Mouse (Mus musculus): ENCODE data around the gene Ip6k1.

Ip6k1 gene

DNA sequence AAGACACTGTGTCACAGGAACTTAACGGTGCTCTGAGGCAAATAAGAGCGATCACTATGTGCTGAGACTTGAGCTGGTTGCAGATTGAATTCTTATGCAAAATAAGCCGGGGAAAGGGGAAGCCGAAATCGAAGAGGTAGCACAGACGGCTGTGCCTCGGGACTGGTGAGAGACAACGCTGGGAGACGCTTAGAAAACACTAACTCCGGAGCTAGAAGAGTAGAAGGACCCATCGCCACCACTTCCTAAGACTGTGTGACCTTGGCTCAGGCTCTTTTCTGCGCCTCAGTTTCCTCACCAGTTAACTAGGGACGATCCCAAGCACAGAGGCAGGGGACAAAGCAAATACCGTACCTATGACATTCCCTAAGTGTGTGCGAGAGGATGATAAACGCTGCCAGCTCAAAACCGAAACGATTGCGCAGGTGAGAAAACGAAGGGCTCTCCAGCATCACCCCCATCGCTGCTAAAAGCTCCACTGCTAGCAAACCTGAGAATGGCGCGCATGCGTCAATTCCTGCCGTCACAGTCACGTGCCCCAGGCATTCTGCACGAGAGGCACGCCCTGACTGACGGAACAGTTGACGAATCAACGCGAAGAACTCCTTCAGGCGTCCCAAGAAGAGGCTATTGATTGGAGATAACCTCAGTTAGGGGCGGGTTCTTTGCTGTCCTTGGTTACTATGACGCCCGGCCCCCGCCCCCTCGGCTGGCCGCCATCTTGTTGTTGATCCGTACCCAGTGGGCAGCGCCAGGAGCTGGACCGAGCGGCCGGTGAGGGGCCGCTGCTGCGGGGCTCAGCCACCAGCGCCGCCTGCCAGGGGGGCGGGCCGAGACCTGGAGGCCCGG lies at the start of gene Ip6k1:
Gene Ip6k1, plus strand, starts transcription at position 580 of the 849 bp plus-strand sequence.
- DNase-seq (ENCODE audit: low spot score in 2 of 2) = peak; percentile 100

DNA sequence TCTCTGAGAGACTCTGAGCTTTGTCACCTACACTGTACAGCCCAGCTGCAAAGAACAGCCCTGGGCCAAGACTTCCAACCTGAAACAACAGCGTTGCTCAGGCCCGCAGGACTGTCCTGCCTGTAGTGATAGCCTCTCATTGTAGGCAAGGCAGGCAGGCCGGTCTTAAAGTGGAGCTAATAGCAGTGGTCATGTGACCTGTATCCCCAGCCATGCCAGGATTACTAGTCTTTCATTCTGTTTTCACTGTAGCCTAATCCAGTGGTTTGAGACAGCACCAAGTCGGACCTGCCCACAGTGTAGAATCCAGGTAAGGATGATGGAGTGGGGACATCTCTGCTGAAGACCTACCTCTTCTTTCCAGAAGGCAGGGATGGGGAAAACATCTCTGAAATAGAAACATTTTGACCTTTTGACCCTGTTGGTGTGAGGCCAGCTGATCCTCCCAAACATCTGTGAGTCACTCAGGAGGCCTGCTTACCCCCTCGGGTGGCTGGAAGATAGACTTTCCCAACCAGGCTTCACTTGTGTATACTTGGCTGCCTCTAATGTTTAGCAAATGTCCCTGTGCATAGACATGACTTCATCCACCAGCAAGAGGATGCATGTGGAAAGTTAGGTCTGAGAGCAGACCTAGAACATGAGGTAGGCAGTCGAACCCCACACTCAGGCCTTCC lies 46.5 kb upstream of the Ip6k1 start:
- no peak for DNase-seq (ENCODE audit: low spot score in 2 of 2)

DNA sequence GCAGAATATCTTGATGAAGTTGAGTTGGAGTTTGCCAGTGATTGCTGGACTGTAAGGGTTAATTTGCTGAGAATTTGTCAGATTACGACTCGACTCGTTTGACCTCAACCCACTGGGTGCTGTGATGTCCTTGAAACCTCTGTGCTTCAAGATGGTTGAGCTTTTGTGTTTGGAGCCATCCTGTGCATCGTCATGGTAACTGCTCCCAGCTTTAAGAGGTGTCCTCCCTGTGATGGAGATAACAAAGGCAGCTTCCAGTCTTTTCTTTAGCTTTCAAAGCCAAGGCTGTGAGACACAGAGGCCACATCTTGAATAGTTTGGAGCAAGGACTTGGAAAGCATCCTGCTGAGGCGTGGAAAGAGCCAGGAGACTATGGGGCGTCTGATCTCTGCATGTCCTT lies 45.2 kb upstream of the Ip6k1 start:
- DNase-seq (ENCODE audit: low spot score in 2 of 2) = no peak

DNA sequence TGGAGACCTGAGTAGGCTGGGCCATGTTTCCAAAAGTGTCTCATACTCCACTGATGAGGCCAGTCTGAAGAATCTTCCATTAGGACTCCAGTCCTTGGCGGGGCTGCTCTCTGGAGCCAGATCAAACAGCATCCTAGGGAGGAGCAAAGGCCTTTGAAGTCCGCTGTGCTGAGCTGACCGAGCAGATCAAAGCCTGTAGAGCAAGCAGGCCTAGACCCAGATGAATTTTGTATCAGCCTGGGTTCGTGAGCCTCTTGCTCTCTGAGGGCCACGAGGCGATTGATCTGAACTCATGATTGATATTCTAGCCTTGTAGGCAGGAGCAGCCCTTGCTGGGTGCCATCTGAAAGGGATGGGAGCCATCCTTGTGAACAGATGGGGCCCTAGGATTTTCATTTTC lies 42.4 kb upstream of the Ip6k1 start:
- no peak for DNase-seq (ENCODE audit: low spot score in 2 of 2)

DNA sequence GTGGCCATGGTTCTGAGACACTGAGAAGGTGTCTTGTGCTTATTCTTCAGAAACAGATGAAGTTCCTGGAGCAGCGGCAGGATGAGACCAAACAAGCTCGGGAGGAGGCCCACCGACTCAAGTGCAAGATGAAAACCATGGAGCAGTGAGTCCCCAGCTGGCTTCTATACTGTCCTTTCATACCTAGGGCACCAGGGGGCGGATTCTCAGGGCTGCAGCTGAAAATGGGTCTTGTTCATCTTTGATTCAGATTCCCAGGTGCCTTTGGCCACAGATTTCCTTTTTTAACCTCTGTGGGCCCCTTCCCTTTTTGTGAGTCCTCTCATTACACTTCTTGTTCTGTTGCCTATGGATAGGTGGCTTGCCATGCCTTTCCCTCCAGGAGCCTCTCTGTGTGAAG lies 41.4 kb upstream of the Ip6k1 start:
- no peak for DNase-seq (ENCODE audit: low spot score in 2 of 2)

DNA sequence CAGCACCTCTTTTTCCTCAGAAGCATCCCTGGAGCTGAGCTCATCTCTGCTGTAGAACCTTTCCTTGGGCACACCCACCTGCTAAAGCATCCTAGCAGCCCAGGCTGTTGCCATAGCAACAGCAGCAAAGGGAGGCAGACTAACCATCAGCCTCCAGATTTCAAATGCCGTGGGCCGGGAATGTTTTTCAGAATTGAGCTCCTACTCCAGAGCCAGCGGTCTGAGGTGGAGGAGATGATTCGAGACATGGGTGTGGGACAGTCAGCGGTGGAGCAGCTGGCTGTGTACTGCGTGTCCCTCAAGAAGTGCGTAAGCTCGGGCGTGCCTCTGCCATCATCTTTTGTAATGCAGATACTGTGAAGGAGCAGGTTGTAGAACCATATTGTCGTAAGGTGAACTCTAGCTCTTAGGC lies 40.9 kb upstream of the Ip6k1 start:
- DNase-seq (ENCODE audit: low spot score in 2 of 2) = no peak

DNA sequence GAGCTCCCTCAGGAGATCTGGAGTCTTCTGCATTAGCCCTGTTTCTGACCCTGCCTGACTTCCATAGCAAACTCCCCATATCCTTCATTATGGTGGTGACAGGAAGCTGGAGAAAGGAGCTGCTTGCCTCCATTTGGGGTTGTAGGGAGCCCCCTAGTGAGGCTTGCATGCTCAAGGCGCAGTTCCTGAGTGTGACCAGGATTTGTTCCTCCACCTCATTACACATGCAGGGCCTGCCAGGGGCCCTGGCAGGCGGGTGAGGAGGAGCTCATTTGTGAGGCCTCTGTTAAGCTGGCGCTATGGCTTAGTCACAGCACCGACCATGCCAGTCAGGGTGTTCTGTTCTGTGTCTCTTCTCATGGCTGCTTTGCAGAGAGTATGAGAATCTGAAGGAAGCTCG lies 40.4 kb upstream of the Ip6k1 start:
- DNase-seq (ENCODE audit: low spot score in 2 of 2) = no peak

DNA sequence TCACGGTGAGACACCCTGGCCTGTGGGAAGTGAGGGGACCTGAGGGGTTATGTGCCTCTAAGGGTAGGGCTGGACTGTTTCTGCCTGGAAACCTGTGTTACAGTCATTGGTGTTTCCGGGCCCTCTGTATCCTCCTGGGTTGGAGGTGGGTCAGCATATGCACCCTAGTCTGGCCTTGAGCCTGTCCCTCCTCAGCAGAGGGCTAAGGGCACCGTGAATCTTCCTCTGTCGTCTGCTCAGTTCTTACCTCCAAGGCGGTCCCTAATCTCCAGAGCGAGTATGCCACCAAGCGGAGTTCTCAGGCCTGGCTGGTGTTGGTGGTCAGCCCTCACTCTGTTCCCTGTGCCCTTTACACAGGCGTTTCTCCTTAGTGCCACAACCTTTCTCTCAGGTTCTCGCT lies 39.4 kb upstream of the Ip6k1 start:
- DNase-seq (ENCODE audit: low spot score in 2 of 2) = no peak

DNA sequence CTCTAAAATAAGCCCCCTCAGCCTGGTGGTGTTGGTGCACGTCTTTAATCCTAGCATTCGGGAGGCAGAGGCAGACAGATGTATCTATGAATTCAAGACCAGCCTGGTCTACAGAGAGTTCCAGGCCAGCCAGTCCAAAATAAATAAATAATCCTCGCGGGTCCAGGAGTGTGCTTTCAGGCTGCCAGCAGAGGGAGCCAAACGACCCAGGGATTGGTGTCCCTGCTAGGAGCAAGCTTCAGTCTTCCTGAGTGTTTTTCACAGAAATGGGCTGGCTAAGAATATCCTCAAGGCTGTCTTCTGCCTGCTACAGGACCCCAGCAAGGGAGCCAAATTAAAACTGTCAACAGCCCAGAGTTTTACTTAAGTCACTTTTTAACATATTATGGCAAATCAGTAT lies 38.6 kb upstream of the Ip6k1 start:
- peak; percentile 68 to 74 for DNase-seq (ENCODE audit: low spot score in 2 of 2)

DNA sequence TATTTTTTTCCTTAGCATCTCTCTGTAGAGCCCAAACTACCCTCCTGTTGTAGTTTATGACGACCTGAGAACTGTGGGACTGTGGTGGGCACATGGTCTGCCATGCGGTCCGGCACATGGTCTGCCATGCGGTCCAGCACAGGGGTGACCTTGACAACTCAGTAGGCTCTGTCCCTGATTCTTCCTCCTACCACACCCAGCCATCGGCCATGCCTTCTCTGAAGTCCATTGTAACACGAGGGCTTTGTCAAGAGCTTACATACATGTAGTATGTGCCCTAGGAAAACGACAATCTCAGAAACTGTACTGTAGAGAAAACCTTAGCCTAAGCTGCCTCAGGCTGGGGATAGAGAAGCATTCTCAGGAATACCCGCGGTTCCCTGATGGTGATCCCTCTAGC lies 37.6 kb upstream of the Ip6k1 start:
- no peak for DNase-seq (ENCODE audit: low spot score in 2 of 2)

DNA sequence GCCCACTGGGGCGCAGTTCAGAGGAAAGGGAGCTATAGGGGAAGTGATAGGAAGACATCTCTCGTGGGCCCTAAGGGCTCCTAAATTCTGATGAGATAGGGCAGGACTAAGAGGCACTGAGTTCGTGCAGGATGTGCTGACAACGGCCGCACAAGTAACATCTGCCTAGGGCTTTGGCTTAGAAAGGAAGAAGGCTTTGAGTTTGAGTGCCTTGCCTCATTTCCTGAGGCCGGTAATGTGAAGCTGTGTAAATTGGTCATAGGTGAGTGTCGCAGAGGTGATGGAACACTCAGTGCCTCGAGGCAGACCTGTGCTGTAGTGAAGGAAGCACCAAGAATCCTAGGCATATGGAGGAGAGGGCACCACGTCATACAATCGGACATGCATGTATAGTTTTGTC lies 35.6 kb upstream of the Ip6k1 start:
- no peak for DNase-seq (ENCODE audit: low spot score in 2 of 2)

DNA sequence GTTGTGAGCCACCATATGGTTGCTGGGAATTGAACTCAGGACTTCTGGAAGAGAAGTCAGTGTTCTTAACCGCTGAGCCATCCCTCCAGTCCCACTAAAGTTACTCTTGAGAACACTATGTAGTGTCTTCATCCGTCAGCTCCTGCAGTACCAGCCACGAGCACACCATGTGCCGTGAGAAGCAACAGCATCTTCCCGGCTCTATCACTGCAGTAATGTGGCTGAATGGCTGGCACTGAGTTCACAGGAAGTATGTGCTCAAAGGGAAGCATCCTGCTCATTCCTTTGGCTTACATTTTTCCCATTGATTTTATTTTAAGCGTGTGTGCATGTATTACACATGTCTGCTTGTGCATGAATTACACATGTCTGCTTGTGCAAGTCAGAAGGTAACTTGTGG lies 34.9 kb upstream of the Ip6k1 start:
- DNase-seq (ENCODE audit: low spot score in 2 of 2) = no peak

DNA sequence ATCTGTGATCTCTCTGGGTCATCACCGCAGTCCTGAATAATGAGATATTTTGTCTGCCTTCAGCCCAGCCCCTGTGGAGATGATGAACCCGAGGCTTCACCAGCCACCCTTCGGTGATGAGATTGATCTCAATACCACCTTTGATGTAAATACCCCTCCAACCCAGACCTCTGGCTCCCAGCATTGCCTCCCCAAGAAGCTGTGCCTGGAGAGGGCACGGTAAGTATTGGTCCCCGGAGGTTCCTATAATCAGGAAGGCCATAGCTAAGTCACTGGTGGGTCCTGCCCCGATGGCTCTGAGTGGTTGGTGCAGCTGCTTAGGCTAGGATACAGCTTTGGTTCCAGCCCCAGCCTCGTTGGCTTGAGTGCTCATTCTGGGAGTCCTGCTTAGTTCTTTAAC lies 33.8 kb upstream of the Ip6k1 start:
- no peak for DNase-seq (ENCODE audit: low spot score in 2 of 2)

DNA sequence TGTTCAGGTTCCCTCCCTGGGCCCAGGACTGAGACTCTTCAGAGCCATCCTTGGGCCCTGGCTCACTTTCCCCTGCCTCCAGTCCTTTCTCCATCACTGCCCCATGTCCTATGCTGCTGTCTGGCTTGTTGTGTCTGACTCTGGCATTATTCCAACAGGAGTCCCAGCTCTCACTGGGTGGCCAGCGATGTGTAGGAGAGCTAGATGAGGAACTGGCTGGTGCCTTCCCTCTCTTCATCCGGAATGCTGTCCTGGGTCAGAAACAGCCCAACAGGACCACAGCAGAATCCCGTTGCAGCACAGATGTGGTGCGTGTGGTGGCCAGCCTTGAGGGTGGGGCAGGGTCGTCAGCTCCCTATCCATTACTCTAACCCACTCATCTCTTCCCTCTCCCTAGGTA lies 32.0 kb upstream of the Ip6k1 start:
- DNase-seq (ENCODE audit: low spot score in 2 of 2) = no peak

DNA sequence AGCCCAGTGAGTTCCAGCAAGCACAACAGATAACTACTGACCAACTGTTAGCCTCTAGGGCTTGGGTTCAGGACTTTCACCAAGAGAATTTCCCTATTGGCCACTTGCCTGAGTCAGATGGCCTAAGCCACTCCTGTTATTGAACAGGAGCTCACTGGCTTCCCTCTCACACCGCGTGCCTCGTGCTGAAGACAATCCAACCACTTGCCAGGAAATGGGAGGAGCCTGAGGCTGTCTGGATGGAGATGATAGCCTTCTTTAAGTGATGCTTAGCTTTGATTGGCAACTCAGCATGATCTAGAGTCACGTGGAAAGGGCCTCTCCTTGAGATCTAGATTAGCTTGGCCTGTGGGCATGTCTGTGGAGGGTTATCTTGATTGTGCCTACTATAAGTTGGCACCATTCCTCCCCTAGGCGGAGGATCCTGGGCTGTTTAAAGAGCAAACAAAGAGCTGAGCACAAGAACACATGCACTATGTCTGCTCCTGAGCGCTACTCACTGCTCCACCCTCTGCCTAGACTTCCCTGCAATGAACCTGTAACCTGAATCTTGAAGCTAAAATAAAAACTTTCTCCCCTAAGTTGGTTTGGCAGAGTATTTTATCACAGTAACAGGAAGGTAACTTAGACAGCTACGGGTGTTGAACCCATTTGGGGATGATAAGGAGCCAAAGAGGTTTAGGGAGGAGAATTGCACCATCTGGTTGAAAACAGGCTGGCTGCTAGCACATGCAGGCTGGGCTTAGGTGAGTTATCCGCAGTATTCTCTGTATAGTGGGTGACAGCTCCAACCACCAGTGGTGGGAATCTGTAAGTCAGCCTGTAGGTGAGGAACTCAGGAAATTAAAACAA lies 30.4 kb upstream of the Ip6k1 start:
- no peak for DNase-seq (ENCODE audit: low spot score in 2 of 2)

DNA sequence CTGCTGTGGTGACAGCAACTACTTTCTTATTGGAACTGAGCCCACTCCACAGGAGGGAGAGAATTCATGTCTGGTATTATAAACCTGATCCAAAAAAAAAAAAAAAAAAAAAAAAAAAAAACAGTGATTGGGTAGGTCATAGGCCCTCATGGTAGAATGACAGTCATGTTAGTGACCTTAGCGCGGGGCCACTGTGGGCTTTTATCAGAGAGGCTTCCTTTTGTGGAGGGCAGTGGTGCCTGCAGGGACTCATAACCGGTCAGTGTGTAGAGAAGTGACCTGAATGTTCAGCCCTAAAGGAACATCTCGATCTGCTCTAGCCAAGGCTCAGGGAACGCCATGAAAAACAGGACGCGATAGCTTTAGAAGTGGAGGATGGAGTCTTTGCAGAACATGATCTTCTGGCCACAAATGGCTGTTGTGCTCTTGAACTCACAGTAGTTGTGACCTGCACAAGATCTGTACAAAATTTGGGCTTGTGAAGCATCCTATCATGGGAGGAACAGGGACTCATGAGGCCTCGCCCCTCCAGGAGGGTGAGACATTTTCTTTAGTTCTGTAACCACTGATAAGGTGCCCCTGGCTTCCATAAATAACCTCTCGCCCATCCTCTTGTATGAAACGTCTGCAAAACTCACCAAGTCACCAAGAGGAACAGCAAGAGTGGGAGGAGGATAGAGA lies 27.7 kb upstream of the Ip6k1 start:
- no peak for DNase-seq (ENCODE audit: low spot score in 2 of 2)

DNA sequence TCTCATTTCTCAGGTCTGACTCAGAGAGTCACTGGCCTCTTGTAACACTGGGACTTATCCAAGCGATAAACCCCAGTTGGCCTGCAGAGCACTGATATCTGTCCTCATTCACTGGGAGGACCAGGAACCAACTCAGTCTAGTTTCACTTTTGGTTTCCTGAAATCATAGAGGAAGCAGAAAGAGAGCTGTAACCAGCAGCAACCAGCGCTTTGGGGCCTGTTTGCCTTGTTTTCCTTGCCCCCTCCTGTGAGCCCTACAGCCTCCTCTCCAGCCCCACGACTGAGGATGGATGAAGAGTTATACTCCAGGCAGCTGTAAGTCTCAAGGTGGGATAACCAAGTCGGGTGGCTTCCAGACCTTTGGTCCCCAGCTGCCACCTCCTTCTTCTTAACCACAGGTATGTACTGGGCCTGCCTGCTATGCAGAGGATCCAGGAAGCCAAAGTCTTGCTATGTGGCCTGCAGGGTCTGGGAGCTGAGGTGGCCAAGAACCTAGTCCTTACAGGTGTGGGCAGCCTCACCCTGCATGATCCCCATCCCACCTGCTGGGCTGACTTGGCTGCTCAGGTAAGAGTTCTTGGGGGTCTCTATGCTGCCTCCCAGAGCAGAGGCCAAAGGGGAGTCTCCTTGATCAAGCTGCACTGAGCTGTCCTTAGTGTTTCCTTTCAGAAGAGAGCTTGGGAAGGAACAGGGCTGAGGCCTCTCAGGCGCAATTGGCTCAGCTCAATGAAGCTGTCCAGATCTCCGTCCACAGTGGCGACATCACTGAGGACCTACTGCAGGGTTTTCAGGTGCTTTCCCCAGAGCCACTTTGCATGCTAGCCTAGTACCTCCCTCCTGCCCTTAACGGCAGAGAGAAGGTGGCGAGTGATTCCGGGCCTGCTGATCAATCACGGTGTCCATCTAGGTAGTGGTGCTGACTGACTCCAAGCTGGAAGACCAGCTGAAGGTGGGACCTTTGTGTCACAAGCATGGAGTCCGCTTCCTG lies 26.6 kb upstream of the Ip6k1 start, which contains the start of gene Uba7:
Gene Uba7, plus strand, starts transcription at position 107 of the 988 bp plus-strand sequence.
- DNase-seq (ENCODE audit: low spot score in 2 of 2) = peak; percentile 44 to 48

DNA sequence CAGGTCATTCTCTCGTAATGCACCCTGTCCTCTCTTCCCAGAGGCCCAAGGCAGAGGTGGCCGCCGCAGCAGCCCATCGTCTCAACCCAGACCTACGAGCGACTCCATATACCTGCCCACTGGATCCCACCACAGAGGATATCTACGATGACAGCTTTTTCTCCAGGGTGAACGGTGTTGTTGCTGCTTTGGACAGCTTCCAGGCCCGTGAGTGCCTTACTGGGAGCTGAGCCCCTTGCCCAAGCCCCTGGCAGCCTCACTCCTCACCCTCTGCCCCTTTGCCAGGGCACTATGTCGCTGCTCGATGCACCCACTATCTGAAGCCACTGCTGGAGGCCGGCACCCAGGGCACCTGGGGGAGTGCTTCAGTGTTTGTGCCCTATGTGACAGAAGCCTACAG lies 23.5 kb upstream of the Ip6k1 start:
- DNase-seq (ENCODE audit: low spot score in 2 of 2) = no peak

DNA sequence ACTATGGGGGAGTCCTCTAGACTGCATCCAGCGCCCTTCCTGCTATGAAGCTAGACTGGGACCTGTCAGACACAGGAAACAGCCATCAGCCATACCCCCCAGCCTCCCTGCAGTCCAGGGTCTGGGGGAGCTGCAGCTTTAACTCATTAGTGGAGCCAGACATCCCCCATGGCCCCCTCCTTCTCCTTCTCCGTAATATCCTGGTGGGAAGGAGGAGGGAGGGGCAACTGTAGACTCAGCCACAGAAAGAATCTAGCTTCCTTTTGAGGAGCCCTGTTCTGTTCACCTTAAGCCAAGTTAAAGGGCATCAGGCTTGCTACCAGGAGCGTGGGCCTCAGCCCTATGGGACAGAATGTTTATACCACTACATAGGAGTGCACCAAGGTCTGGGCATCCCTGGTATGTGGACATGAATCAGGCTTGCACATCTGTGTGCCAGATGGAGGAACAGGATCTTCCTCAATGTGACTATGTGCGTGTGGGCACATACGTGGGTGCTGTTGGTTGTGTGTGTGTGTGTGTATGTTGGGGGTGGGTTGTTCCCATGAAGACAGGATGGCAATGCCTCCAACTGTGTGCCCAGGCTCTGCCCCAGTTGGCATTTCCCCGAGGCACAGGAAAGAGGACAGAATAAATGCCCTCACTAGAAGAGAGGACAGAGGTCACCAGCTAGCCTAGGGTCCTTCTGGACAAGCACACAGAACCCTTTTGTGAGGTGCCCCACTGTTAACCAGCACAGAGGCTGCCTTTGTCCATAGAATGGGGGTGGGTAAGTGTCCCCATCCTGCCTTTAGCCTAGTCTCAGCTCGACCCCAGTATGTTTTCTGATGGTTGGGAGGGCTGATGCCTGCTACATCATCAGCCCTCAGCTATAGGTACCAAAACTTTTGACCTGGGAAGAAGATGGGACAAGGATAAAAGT lies 20.4 kb upstream of the Ip6k1 start:
- no peak for DNase-seq (ENCODE audit: low spot score in 2 of 2)
